Mouse (Mus musculus) urinary bladder, postnatal 36 days (tissue): ENCODE data around the gene Zbtb5.
"Not testable (repeated sequence)": the region's sequence is repeated elsewhere in the genome, so short reads cannot be mapped to it uniquely, and the experiment has no call there.

Source experiments
- DNase-seq, 2 experiments: peaks; one replicate each; pipeline ENCODE4 v3.0.0; 2022; ENCODE audit warnings: low spot score in 2 of 2, mixed read lengths in 1 of 2

The Zbtb5 gene

DNA sequence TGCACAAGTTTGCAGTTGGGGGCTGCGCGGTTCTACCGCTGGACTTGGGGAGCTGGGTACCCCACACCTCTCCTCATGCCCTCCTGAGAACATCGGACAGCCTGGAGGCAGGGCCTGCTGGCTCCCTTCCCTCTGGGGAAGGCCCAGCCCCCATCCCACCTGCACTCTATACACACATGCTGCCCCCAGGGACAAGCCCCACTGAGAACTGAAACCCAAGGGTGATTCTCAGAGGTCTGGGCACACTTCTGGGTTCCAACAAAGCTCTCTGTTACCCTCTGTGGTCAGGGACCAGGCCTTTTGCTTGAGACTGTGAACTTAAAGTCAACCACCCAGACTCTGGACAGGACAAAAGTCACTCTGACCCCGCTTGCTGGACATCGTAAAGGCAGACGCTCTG lies 42.2 kb downstream of the Zbtb5 start:
- no peak for DNase-seq

GRCm38 (mm10) chr4:44967402-44967801 lies 44.8 kb downstream of the Zbtb5 start:
- DNase-seq = no peak

GRCm38 (mm10) chr4:44965736-44966135 lies 46.5 kb downstream of the Zbtb5 start:
- DNase-seq = no peak

DNA sequence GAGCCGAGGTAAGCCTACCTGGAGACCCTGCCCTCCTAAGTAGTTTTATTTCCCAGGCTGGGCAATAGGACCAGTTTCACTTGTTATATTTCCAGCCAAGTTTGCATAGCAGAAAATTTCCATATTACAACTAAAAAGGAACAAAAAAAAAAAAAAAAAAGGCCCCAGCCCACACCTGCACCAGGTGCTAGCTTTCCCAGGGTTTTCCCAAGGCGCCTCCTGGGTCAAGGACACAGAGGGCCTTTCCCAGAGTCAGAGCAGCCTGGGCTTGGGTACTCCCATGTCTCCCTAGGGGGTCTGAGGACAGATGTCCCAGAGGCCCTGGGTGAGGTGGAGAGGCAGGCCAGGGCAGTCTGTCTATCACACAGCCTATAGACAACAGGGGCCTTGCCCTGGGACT lies 47.0 kb downstream of the Zbtb5 start:
- no peak for DNase-seq

DNA sequence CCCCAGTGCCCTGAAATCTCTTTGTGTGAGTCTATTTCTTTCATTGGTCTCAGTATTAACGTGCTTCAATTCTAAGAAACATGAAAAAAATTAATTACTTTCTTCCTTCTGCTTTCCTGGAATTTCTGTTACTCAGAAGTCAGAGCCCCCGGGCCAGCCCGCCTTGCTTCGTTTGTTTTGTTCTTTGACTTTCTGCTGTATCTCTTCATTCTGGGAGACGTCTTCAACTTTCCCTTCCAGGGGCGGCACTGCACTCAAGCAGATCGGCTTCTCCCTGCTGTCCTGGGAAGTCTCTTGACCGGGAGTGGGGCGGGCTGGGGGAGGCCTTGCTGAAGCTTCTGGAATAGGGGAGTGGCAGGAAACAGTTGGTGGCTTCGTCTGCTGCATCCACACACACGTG lies 49.1 kb downstream of the Zbtb5 start:
- DNase-seq = no peak

GRCm38 (mm10) chr4:44959220-44959619 lies 53.0 kb downstream of the Zbtb5 start:
- no peak for DNase-seq

DNA sequence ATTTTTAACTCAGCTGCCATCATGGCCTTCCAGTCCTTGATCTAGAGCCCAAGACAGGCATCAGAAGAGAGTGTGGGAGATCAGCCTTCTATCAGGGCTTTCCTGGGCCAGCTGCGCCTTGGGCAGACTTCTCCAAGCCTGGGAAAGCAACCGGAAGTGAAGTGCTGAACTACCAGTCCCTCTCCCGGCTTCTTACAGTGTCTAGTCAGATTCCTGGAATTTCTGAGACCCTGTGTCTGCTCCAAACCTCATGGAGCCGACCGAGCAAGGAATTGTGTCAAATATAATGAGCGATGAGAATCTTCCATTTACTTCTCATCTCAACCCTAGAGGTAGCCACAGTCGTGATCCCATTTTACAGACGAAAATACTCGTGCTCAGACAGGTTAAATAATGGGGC lies 53.4 kb downstream of the Zbtb5 start:
- DNase-seq = no peak

DNA sequence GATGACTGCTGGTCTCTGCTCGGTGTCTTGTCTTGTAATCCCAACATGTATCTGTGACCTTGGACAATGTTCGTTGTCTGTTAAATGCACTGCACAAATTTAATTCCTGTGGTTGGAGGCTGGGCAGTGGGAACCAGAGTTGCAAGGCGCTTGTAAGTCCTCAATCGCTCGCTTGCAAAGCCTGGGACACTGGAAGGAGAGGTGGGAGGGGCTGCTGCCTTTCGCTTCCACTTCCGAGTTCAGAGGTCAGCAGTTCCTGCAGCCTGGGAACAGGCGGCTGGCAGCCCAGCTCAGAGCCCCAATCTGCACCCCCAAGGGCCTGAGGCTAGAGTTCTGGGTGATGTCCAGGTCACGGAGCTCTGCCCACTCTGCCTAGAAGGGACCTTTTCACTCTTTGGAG lies 59.2 kb downstream of the Zbtb5 start:
- no peak for DNase-seq

DNA sequence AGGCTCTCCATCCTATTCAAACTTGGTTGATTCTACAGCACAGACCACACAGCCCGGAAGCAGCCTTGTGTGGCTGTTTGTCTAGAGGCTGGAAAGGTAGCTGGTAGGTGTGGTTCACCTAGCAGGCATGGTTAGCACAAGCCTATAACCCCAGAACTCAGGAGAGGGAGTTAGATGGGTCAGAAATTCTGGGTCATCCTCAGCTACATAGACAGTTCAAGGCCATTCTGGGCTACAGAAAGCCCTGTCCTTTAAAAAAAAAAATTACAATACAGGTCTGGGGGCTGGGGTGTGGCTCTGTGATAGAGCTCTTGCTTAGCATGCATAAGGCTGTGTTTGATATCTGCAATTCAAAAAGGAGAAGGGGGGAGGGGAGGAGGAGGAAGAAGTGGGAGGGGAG lies 63.9 kb downstream of the Zbtb5 start:
- no peak for DNase-seq

- no peak for DNase-seq
These were observed 64.7 kb downstream of the Zbtb5 start for GRCm38 (mm10) chr4:44947464-44947863.

DNA sequence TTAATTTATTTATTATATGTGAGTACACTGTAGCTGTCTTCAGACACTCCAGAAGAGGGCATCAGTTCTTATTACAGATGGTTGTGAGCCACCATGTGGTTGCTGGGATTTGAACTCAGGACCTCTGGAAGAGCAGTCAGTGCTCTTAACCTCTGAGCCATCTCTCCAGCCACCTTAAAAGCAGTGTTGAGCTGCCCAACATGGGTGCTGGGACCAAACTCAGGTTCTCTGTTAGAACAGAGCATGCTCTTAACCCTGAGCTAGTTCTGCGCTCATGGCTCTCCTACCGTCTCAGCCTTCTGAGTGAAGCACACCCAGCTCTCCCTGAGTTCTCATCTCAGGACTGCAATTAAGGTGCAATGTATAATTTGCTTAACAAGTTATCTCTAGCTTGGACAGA lies 66.1 kb downstream of the Zbtb5 start:
- DNase-seq = not testable (repeated sequence)

GRCm38 (mm10) chr4:44944426-44945075 lies 67.7 kb downstream of the Zbtb5 start:
- no peak for DNase-seq

- no peak for DNase-seq
These were observed 68.7 kb downstream of the Zbtb5 start for GRCm38 (mm10) chr4:44943480-44943879.

GRCm38 (mm10) chr4:44942237-44942636 lies 70.0 kb downstream of the Zbtb5 start:
- no peak for DNase-seq
